Mouse (Mus musculus): ENCODE measurements around the gene Ano4. TPM values are rescaled to one million over a fixed set of nuclear protein-coding genes. Genes with fewer than 3 reads are reported as not detected.

Ano4 gene
- polyA plus RNA-seq, 1 experiment from 2014 or later = 1.5 TPM

Other genes with a start within 250 kb of the Ano4 start
- gene Gas2l3, start 99.2 kb upstream of the Ano4 start, polyA plus RNA-seq (2014; fragmentation: Nextera tagmentation; extraction: Ambion mirVana) = 7.6 and 9.1 TPM in 2 replicates
- gene Nr1h4, start 188.8 kb upstream of the Ano4 start, polyA plus RNA-seq (2014; fragmentation: Nextera tagmentation; extraction: Ambion mirVana) = 0.99 and 1.9 TPM in 2 replicates